Mouse (Mus musculus) ES-Bruce4 (cell line): ENCODE measurements around the gene Olfr543. TPM values are rescaled to one million over a fixed set of nuclear protein-coding genes. Genes with fewer than 3 reads are reported as not detected.
A peak's percentile ranks its signal among the peaks of the same experiment; 100 is the strongest.

Source experiments
- H3K27ac ChIP-seq: 2 replicates; pipeline ENCODE4 v1.5.1; 2012; ENCODE audit warnings: low read length, inconsistent platforms; ENCODE audit not compliant: insufficient read depth
- H3K27me3 ChIP-seq: 2 replicates; pipeline ENCODE4 v1.6.1; 2012; ENCODE audit warnings: mild to moderate bottlenecking, low read length, inconsistent platforms; ENCODE audit not compliant: control insufficient read depth, poor library complexity, insufficient read depth, severe bottlenecking
- H3K36me3 ChIP-seq: 2 replicates; pipeline ENCODE4 v1.6.1; 2012; ENCODE audit warnings: inconsistent platforms, mild to moderate bottlenecking, low read length, moderate library complexity; ENCODE audit not compliant: control insufficient read depth, poor library complexity, insufficient read depth, severe bottlenecking
- H3K4me1 ChIP-seq: one replicate; pipeline ENCODE4 v1.8.1; 2011; ENCODE audit warnings: low read length; ENCODE audit not compliant: control insufficient read depth, insufficient read depth
- H3K4me3 ChIP-seq: 2 replicates; pipeline ENCODE4 v1.5.1; 2011; ENCODE audit warnings: low read depth, mild to moderate bottlenecking, low read length
- H3K9ac ChIP-seq: 2 replicates; pipeline ENCODE4 v1.6.1; 2012; ENCODE audit warnings: low read depth, mild to moderate bottlenecking, inconsistent platforms; ENCODE audit not compliant: poor library complexity, severe bottlenecking
- H3K9me3 ChIP-seq: replicated peaks from 2 replicates; pipeline ENCODE4 v1.6.1; 2012; ENCODE audit warnings: mild to moderate bottlenecking, low read length, inconsistent platforms; ENCODE audit not compliant: control insufficient read depth, poor library complexity, insufficient read depth, severe bottlenecking
- CTCF ChIP-seq: IDR thresholded peaks from one replicate; pipeline ENCODE4 v1.8.1; 2011; ENCODE audit warnings: low read depth, low read length
- EP300 ChIP-seq: IDR thresholded peaks from 2 replicates; pipeline ENCODE4 v1.6.1; 2011; ENCODE audit warnings: low read depth, low read length; ENCODE audit not compliant: insufficient read depth
- POLR2A ChIP-seq: IDR thresholded peaks from one replicate; pipeline ENCODE4 v1.8.1; 2011; ENCODE audit warnings: low read length; ENCODE audit not compliant: insufficient read depth
- polyA plus RNA-seq: library from polyadenylated mRNA; stranded (reverse); fragments of >200 nt; gene quantifications from 2 replicates; pipeline ENCODE4 v1.2.4, GENCODE M21; 2011; ENCODE audit warnings: low read depth; ENCODE audit not compliant: missing spikeins, insufficient read depth, insufficient read length

Olfr543 gene
- polyA plus RNA-seq, 1 experiment = not detected

GRCm38 (mm10) chr7:102441657-102442391 is 39.7 kb downstream of the Olfr543 start, which contains the start of gene Rrm1:
Rrm1 (plus strand) TSS chr7:102441695.
- H3K4me1 ChIP-seq = no peaks in the 10 kb centered on the region
- peaks cover 24% of the 10 kb centered on the region for H3K36me3 ChIP-seq
- H3K27me3 ChIP-seq = no peaks in the 10 kb centered on the region
- H3K4me3 ChIP-seq = peak within 1 kb of the TSS; percentile 90
- peak within 1 kb of the TSS; percentile 87 for H3K9ac ChIP-seq
- H3K9me3 ChIP-seq = no peaks in the 10 kb centered on the region
- TF ChIP-seq POLR2A (peak; percentile 41), EP300 (peak; percentile 75), CTCF (no peak)
- H3K27ac ChIP-seq = peak within 1 kb of the TSS; percentile 46

GRCm38 (mm10) chr7:102440822-102441656 is 40.4 kb downstream of the Olfr543 start:
- Histone ChIP-seq H3K9ac (peak overlapping the region; percentile 44), H3K9me3 (no peaks in the 10 kb centered on the region), H3K4me1 (no peaks in the 10 kb centered on the region), H3K27ac (peak overlapping the region; percentile 9), H3K4me3 (no peak overlapping the region), H3K27me3 (no peaks in the 10 kb centered on the region), H3K36me3 (peaks cover 17% of the 10 kb centered on the region; the same call in 1 of the 2 replicates)
- TF ChIP-seq POLR2A = no peak
- no peak for TF ChIP-seq EP300
- TF ChIP-seq CTCF = no peak

- Histone ChIP-seq H3K27ac (no peak overlapping the region), H3K27me3 (no peaks in the 10 kb centered on the region), H3K9ac (no peak overlapping the region), H3K4me1 (no peaks in the 10 kb centered on the region), H3K9me3 (no peaks in the 10 kb centered on the region), H3K36me3 (no peaks in the 10 kb centered on the region), H3K4me3 (no peak overlapping the region)
- no peak for TF ChIP-seq EP300
- no peak for TF ChIP-seq CTCF
- TF ChIP-seq POLR2A = no peak
Measured at GRCm38 (mm10) chr7:102434344-102434743, 47.1 kb downstream of the Olfr543 start.

Other genes with a start within 250 kb of the Olfr543 start
- 20.0 and 20.4 TPM in 2 replicates for gene Rhog, start 225.6 kb downstream of the Olfr543 start, polyA plus RNA-seq
- gene Stim1, start 213.9 kb downstream of the Olfr543 start, polyA plus RNA-seq = 26.0 and 28.9 TPM in 2 replicates
- gene Rrm1, start 40.0 kb downstream of the Olfr543 start, polyA plus RNA-seq = 157 and 167 TPM in 2 replicates
- not detected in 2 replicates for gene Olfr544, start 6.6 kb upstream of the Olfr543 start, polyA plus RNA-seq
- gene Olfr545, start 17.9 kb upstream of the Olfr543 start, polyA plus RNA-seq = not detected in 2 replicates
- not detected in 2 replicates for gene Olfr547, start 53.1 kb upstream of the Olfr543 start, polyA plus RNA-seq
- gene Olfr548-ps1, start 59.2 kb upstream of the Olfr543 start, polyA plus RNA-seq = not detected in 2 replicates
- not detected in 2 replicates for gene Olfr549, start 68.2 kb upstream of the Olfr543 start, polyA plus RNA-seq
- 8.6 and 9.9 TPM in 2 replicates for gene Trim21, start 83.8 kb upstream of the Olfr543 start, polyA plus RNA-seq
- not detected in 2 replicates for gene Olfr550, start 89.8 kb upstream of the Olfr543 start, polyA plus RNA-seq
- not detected in 2 replicates for gene Olfr551, start 110.2 kb upstream of the Olfr543 start, polyA plus RNA-seq
- gene Olfr552, start 116.1 kb upstream of the Olfr543 start, polyA plus RNA-seq = not detected in 2 replicates
- gene Olfr553, start 136.5 kb upstream of the Olfr543 start, polyA plus RNA-seq = not detected in 2 replicates
- gene Olfr554, start 156.8 kb upstream of the Olfr543 start, polyA plus RNA-seq = not detected in 2 replicates
- gene Olfr555, start 177.1 kb upstream of the Olfr543 start, polyA plus RNA-seq = not detected in 2 replicates
- gene Olfr556, start 183.2 kb upstream of the Olfr543 start, polyA plus RNA-seq = not detected in 2 replicates
- gene Trim68, start 205.6 kb upstream of the Olfr543 start, polyA plus RNA-seq = 7.6 and 9.9 TPM in 2 replicates
- not detected in 2 replicates for gene Olfr557, start 214.2 kb upstream of the Olfr543 start, polyA plus RNA-seq
- gene Olfr558, start 220.5 kb upstream of the Olfr543 start, polyA plus RNA-seq = not detected in 2 replicates
- not detected in 2 replicates for gene Olfr33, start 237.4 kb upstream of the Olfr543 start, polyA plus RNA-seq
- not detected in 2 replicates for gene Olfr559, start 245.8 kb upstream of the Olfr543 start, polyA plus RNA-seq